Mouse (Mus musculus) CH12F3 (cell line): ENCODE results near the gene Zfp618.

Source experiments
- in situ Hi-C: fragments of 300-500 bp; cut with MboI; formaldehyde crosslinking; loops from 2 replicates; pipeline ENCODE4 v1.14.3; 2020; ENCODE audit warnings: low sequenced_read_pairs

The Zfp618 gene

GRCm38 (mm10) chr4:63154699-63155098, 189.3 kb downstream of the Zfp618 start, which contains the start of gene Ambp:
Gene Ambp (minus strand): TSS chr4:63154799.
- in situ Hi-C loops: no loop called here

DNA sequence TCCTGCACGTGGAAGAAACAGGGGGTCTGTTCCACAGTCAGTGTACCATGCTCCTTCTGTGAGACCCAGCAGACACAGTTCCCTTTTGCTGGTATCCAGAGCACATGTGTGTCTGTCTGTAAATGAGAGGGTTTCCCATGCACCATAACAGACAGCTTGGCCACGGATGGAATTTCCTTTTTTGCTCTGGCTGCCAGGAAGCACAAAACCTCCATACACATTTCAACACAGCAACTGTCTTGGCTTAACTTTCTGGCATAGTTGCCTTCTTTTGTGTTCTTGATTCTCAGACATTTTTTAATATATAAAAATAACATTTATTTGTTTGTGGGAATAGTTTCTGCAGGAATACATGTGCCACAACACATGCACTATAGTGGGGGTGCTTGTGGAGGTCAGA, 190.2 kb downstream of the Zfp618 start:
- in situ Hi-C loops: no loop called here

- in situ Hi-C loops: no loop called here
Measured at GRCm38 (mm10) chr4:63156726-63157634, 191.6 kb downstream of the Zfp618 start.

- in situ Hi-C loops: no loop called here
Measured at GRCm38 (mm10) chr4:63158192-63158591, 192.8 kb downstream of the Zfp618 start.

DNA sequence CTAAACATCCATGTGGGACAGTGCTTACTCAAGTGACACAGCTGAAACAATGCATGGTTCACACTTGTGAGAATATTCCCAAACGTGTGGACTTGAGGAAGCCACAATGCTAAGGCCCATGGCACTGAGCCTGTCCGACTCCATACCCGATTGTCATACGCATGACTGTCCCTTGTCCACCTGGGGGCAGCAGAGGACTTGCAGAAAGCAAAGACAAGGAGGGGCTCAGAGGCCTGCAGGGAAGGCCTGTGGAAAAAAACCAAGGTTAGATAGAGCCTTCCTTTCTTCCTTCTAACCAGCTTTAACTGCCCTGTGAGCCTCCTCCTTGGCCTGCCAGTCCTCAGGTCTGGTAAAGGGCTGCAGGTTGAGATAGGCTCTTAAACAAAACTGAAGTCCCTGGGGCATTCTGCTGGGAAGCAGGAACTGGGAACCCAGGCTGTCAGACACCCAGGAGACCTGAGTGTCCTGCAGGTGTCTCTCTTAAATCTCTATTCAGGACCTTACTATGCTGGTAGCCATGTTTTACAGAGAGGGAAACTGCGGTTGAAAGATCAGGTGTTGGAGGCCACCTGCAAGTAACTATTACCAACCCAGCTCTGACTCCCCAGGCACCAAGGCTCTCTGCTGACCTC, 193.7 kb downstream of the Zfp618 start:
- in situ Hi-C loops: no loop called here

- in situ Hi-C loops: loop anchor here (10.0 kb wide), 1 partner anchor 149 kb away; no protein-coding TSS in a partner anchor
Measured at GRCm38 (mm10) chr4:63165636-63166035, 200.3 kb downstream of the Zfp618 start.

GRCm38 (mm10) chr4:63166323-63166722, 200.9 kb downstream of the Zfp618 start:
- in situ Hi-C loops: loop anchor here (10.0 kb wide), 1 partner anchor 148 kb away; no protein-coding TSS in a partner anchor

DNA sequence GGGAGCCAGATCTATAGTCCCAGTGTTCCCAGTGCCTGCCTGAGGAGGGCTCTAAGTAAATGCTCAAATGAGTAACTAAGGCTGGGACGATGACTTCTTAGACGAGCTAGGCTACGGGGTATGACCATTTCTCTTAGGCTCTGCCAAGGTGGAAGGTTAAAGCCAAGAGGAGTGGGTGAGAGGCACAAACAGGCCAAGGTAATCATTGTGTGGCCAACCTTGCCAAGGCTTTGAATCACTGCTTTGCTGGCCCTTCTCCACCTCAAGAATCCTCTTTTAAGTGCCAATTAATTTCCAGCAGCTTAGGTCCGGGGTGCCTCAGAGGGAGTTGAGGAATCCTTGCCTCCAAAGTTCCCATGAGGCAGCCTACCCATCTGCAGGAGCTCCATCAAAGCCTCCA, 204.7 kb downstream of the Zfp618 start:
- in situ Hi-C loops: no loop called here

DNA sequence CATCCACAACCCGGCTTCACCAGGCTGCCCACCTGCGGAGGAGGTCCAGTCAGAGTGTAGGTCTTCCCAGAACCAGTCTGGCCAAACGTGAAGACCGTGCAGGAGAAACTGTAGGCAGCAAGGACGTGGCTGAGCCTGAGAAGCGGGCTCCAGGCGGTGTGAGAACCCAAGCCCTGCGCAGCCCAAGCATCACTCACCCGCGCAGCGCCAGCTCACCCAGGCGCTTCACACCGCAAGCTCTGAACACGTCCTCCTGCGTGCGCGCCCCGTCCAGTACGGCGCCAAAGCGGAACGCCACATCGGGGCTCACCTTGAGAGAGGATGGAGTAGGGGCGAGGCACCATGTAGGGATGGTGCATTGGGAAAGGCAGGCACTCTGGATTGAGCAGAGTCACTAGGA, 205.7 kb downstream of the Zfp618 start:
- in situ Hi-C loops: no loop called here

- in situ Hi-C loops: no loop called here
Measured at GRCm38 (mm10) chr4:63171969-63172685, 206.8 kb downstream of the Zfp618 start, which contains the start of gene Kif12. Gene Kif12 (minus strand): TSS chr4:63172131.

- in situ Hi-C loops: loop anchor here (10.0 kb wide), 1 partner anchor 123 kb away; no protein-coding TSS in a partner anchor
Measured at GRCm38 (mm10) chr4:63181556-63181955, 216.2 kb downstream of the Zfp618 start.

DNA sequence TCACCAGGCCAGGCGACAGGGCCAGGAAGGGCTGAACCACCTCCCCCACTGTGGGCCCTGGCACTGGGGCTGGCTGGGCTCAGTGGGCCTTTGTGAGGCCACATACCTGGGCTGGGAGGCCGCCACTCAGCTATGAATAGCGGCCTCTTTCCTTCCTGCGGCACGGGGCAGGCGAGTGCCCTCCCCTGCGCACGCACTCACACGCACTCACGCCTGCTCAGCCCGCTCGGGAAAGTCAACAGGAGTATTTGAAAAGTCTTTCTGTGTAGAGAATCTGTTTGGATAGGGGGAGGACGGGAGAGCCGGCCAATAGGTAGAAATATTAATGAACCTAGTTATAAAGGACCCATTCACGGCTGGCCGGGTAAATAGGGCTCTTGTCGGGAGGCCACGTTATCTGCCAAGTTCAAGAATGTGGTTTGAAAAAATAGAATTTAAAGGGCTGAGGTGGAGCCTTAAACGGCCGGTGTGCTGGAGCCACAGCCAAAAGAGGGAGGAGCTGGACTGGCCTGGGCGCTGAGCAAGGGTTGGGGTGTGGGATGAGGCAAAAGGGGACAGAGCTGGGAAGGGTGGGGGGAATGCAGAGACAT, 221.0 kb downstream of the Zfp618 start:
- in situ Hi-C loops: loop anchor here (10.0 kb wide), 1 partner anchor 118 kb away; no protein-coding TSS in a partner anchor
